Mouse (Mus musculus) cerebellum, adult 2 months (tissue): Measurements from ENCODE around the gene Igf1r.

Experiments used
- CTCF ChIP-seq: fragments of 200-500 bp; IDR thresholded peaks from 2 replicates; pipeline ENCODE4 v1.5.1; 2011; ENCODE audit warnings: low read depth, mild to moderate bottlenecking, control low read depth, low read length, moderate library complexity, borderline replicate concordance; ENCODE audit not compliant: insufficient read depth
- POLR2A ChIP-seq: fragments of 200-500 bp; IDR thresholded peaks from 2 replicates; pipeline ENCODE4 v1.6.1; 2011; ENCODE audit warnings: low read length, control low read depth, borderline replicate concordance; ENCODE audit not compliant: insufficient read depth

DNA sequence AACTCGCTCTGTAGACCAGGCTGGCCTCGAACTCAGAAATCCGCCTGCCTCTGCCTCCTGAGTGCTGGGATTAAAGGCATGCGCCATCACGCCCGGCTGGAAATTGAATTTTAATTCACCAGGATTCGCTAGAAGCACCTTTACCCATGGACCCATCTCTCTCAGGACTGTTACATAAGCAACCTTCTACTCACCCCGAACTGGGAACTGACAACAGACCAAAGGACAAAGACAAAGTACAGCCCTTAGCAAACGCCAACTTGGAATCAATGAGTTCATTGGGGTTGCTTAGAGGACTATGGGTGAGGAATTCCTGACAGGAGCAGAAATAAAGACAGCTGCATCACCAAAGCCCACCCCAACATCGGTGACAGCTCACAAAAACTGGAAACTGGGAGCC is 320.0 kb downstream of the Igf1r start:
- no peak for TF ChIP-seq CTCF
- TF ChIP-seq POLR2A: no peak
